Mouse (Mus musculus) liver, embryonic 14.5 days (tissue): ENCODE data around the gene Slc39a10.
"Not testable (repeated sequence)": the region's sequence is repeated elsewhere in the genome, so short reads cannot be mapped to it uniquely, and the experiment has no call there.

ENCODE experiments used
- CTCF ChIP-seq: IDR thresholded peaks from 2 replicates; pipeline ENCODE4 v1.5.1; 2016; ENCODE audit warnings: antibody characterized with exemption, low read depth, control low read depth
- EP300 ChIP-seq: IDR thresholded peaks from 2 replicates; pipeline ENCODE4 v1.6.1; 2016; ENCODE audit warnings: antibody characterized with exemption, low read depth

- TF ChIP-seq EP300 = not testable (repeated sequence)
- TF ChIP-seq CTCF = peak; percentile 7; the same call in 1 of the 2 replicates
Observed at GRCm38 (mm10) chr1:46769318-46769717, 123.3 kb downstream of the Slc39a10 start.
